Mouse (Mus musculus): ENCODE measurements at regions not wholly inside any gene's neighbourhood (a gene's known extent, or its start where the extent isn't known, plus 50 kb on each side); places are given as distances from the start of the nearest gene placed in this dataset.

DNA sequence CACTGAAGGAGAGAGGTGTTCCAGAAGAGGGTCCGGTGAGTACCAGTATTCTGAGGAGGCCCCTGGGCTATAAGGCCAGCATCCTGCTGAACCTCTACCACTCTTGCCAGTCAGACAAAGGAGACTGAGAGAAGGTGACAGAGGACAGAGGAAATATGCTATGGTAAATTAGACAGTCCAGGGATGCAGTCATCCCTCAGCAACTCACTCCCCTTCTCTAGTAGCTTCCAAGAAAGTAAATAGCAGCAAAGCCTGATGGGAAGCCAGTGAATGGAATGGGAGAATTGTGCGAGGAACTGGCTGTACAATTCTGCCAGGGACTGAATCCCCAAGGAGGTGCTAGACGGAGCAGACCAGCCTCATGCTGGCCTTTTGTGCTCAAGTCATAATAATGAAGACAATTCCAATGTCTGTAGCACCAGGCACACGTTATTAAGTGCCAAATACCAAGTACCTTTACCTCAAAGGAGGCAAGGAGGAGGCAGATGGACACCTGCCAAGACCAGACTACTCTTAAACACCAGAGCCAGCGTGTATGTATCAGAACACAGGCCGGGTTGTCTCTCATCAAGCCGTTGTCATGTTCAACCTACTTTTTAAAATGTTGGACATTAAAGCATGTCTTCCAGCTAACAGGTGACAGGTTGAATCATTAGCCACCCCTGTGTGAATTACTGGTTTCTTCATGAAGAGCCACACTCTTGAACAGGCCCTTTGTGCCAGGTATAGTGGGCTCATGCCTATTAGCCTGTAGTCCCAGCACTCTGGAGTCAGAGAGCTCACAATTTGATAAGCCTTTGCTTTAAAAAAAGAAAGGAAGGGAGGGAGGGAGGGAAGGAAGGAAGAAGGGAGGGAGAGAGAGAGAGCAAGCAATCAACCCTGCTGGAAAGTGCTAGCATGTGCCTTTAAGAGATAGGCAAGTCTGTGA, 74.4 kb upstream of the Frmd6 start:
- Histone ChIP-seq H3K79me2 (replicated peaks; ENCODE audit: control insufficient read depth, insufficient read depth, low read length) (no peaks in the 10 kb centered on the region), H3K9ac (ENCODE audit: low read depth, low read length) (no peak overlapping the region), H3K4me3 (no peak overlapping the region), H3K27me3 (ENCODE audit: control insufficient read depth, insufficient read depth, low read length) (no peaks in the 10 kb centered on the region), H3K4me1 (ENCODE audit: control insufficient read depth, insufficient read depth, low read length) (peaks cover 1% of the 10 kb centered on the region; the same call in 1 of the 2 replicates), H3K36me3 (ENCODE audit: control insufficient read depth, insufficient read depth, low read length) (no peaks in the 10 kb centered on the region), H3K27ac (no peak overlapping the region)
- WGBS = 75% methylated on average over 7 of the region's 7 CpGs
- intact Hi-C loops (cut with DNase I) = no loop called here
- DNase-seq = peak in 1 of 2 experiments; percentile 11
- TF ChIP-seq POLR2A (IDR thresholded peaks at IDR 0.05; ENCODE audit: insufficient read depth, low read depth, low read length) = no peak
- TF ChIP-seq EP300 (IDR thresholded peaks at IDR 0.05; ENCODE audit: insufficient read depth, low read depth, low read length) = no peak
- TF ChIP-seq CTCF (IDR thresholded peaks at IDR 0.05) = no peak

DNA sequence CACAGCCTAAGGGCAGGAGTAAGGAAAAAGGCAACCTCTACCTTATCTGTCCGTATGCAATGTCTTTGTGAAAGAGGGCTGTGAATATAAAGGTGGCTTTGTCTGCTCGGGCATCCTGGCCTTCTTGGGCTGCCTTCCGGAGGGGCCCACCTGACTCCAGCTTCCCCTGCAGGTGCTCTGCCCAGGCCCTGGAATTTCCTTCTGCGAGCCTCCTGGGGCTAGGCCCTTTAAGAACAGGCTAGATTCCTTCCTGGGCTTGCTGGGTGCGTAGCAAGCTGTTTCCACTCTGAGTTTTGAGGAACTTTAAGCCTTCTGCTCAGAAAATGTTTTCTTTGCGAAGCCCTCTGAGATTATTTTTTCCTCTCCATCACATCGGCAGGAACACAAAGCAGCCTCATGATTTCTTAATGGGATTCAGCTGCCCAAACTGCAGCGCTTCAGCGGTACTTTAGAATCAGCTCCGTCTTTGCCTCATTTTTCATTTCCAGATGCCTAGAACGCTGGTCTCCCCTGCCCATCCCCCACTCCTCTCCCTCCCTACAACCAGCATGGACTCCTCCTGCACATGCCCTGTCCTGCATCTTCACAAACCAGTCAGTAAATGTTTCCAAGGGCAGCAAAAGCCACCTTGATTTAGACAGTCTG, 72.9 kb upstream of the Frmd6 start:
- no peak overlapping the region for H3K4me3 ChIP-seq
- intact Hi-C loops (cut with DNase I) = loop anchor here (2.0 kb wide), 1 partner anchor 16 kb away; no protein-coding TSS in a partner anchor
- H3K9ac ChIP-seq (ENCODE audit: low read depth, low read length) = no peak overlapping the region
- no peaks in the 10 kb centered on the region for H3K79me2 ChIP-seq (replicated peaks; ENCODE audit: control insufficient read depth, insufficient read depth, low read length)
- no peaks in the 10 kb centered on the region for H3K36me3 ChIP-seq (ENCODE audit: control insufficient read depth, insufficient read depth, low read length)
- no peaks in the 10 kb centered on the region for H3K27me3 ChIP-seq (ENCODE audit: control insufficient read depth, insufficient read depth, low read length)
- H3K27ac ChIP-seq = peak overlapping the region; percentile 48
- peak; percentile 33 for DNase-seq
- peaks cover 1% of the 10 kb centered on the region; the same call in 1 of the 2 replicates for H3K4me1 ChIP-seq (ENCODE audit: control insufficient read depth, insufficient read depth, low read length)
- WGBS = 45% methylated on average over 11 of the region's 11 CpGs
- no peak for TF ChIP-seq CTCF (IDR thresholded peaks at IDR 0.05)
- no peak for TF ChIP-seq POLR2A (IDR thresholded peaks at IDR 0.05; ENCODE audit: insufficient read depth, low read depth, low read length)
- TF ChIP-seq EP300 (IDR thresholded peaks at IDR 0.05; ENCODE audit: insufficient read depth, low read depth, low read length) = no peak

DNA sequence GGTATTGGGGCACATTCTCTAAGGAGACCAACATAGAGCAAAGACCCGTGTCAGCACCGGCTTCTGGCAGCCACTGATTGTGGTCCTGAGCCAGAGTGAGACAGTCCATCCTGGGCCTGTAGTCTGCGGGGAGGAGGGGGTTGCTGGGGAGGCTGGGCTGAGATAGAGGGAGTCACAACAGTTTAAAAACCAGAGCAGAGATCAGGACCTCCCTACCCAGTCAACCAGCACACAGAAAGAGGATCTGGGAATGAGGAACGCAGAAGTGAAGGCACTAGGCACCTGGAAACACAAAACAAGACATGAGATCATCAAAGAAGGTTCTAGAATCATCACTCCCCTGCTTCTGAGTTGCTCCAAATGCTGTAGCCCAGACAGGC, 72.4 kb upstream of the Frmd6 start:
- intact Hi-C loops (cut with DNase I) = loop anchor here (2.0 kb wide), 1 partner anchor 16 kb away; no protein-coding TSS in a partner anchor
- H3K27me3 ChIP-seq (ENCODE audit: control insufficient read depth, insufficient read depth, low read length) = no peaks in the 10 kb centered on the region
- WGBS = 55% methylated on average over 4 of the region's 4 CpGs
- no peak for DNase-seq
- no peak for TF ChIP-seq EP300 (IDR thresholded peaks at IDR 0.05; ENCODE audit: insufficient read depth, low read depth, low read length)
- no peak for TF ChIP-seq CTCF (IDR thresholded peaks at IDR 0.05)
- no peak for TF ChIP-seq POLR2A (IDR thresholded peaks at IDR 0.05; ENCODE audit: insufficient read depth, low read depth, low read length)
- H3K27ac ChIP-seq = peak overlapping the region; percentile 48
- H3K9ac ChIP-seq (ENCODE audit: low read depth, low read length) = no peak overlapping the region
- H3K36me3 ChIP-seq (ENCODE audit: control insufficient read depth, insufficient read depth, low read length) = no peaks in the 10 kb centered on the region
- H3K4me1 ChIP-seq (ENCODE audit: control insufficient read depth, insufficient read depth, low read length) = peaks cover 1% of the 10 kb centered on the region; the same call in 1 of the 2 replicates
- no peaks in the 10 kb centered on the region for H3K79me2 ChIP-seq (replicated peaks; ENCODE audit: control insufficient read depth, insufficient read depth, low read length)
- H3K4me3 ChIP-seq = no peak overlapping the region

DNA sequence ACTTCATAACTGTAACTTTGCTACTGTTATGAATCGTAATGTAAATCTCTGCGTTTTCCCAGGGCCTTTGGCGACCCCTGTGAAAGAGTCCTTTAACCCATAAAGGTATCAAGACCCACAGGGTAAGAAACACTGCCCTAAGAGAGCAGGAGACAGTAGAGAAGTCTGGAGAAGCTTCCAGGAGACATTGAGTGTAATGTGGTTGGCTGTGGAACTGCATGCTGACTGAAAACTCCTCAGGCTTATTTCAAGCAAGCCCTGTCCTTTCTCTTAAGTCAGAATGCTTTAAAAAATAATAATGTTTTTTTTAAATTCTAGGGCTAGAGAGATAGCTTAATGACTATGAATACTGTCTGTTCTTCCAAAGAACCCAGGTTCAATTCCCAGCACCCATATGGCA, 71.9 kb upstream of the Frmd6 start:
- WGBS = 88% methylated on average over 3 of the region's 3 CpGs
- no peak overlapping the region for H3K9ac ChIP-seq (ENCODE audit: low read depth, low read length)
- TF ChIP-seq EP300 (IDR thresholded peaks at IDR 0.05; ENCODE audit: insufficient read depth, low read depth, low read length) (no peak), CTCF (IDR thresholded peaks at IDR 0.05) (no peak), POLR2A (IDR thresholded peaks at IDR 0.05; ENCODE audit: insufficient read depth, low read depth, low read length) (no peak)
- H3K4me3 ChIP-seq = no peak overlapping the region
- intact Hi-C loops (cut with DNase I) = loop anchor here (2.0 kb wide), 1 partner anchor 17 kb away; no protein-coding TSS in a partner anchor
- no peaks in the 10 kb centered on the region for H3K79me2 ChIP-seq (replicated peaks; ENCODE audit: control insufficient read depth, insufficient read depth, low read length)
- H3K27ac ChIP-seq = no peak overlapping the region
- no peaks in the 10 kb centered on the region for H3K27me3 ChIP-seq (ENCODE audit: control insufficient read depth, insufficient read depth, low read length)
- H3K36me3 ChIP-seq (ENCODE audit: control insufficient read depth, insufficient read depth, low read length) = no peaks in the 10 kb centered on the region
- DNase-seq = no peak
- H3K4me1 ChIP-seq (ENCODE audit: control insufficient read depth, insufficient read depth, low read length) = peaks cover 1% of the 10 kb centered on the region; the same call in 1 of the 2 replicates

DNA sequence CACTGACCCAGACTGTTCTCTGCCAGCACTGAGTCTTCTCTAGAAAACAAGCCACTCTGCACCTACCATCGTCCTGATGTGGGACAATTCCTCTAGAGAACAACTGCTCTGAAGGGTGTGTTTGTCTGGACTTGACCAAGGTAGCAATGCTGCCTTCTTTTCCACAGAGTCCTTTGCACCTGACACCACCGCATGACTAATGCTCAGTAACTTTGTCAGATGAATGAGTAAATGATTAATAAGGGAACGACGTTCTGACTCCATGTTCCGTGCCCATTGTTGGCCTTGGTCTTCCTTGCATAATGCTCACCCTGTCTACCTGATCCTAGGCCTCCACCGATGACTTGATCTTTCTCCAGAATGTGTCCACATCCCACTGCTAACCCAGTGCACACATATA, 67.2 kb upstream of the Frmd6 start:
- intact Hi-C loops (cut with DNase I) = no loop called here
- no peaks in the 10 kb centered on the region; the same call in 1 of the 2 replicates for H3K4me1 ChIP-seq (ENCODE audit: control insufficient read depth, insufficient read depth, low read length)
- 93% methylated on average over 6 of the region's 6 CpGs for WGBS
- H3K9ac ChIP-seq (ENCODE audit: low read depth, low read length) = no peak overlapping the region
- H3K4me3 ChIP-seq = no peak overlapping the region
- H3K27me3 ChIP-seq (ENCODE audit: control insufficient read depth, insufficient read depth, low read length) = no peaks in the 10 kb centered on the region
- no peak for DNase-seq
- TF ChIP-seq CTCF (IDR thresholded peaks at IDR 0.05) (no peak), POLR2A (IDR thresholded peaks at IDR 0.05; ENCODE audit: insufficient read depth, low read depth, low read length) (no peak), EP300 (IDR thresholded peaks at IDR 0.05; ENCODE audit: insufficient read depth, low read depth, low read length) (no peak)
- no peaks in the 10 kb centered on the region for H3K36me3 ChIP-seq (ENCODE audit: control insufficient read depth, insufficient read depth, low read length)
- H3K27ac ChIP-seq = no peak overlapping the region
- no peaks in the 10 kb centered on the region for H3K79me2 ChIP-seq (replicated peaks; ENCODE audit: control insufficient read depth, insufficient read depth, low read length)

Measured in heart, adult 2 months (tissue).